Mouse (Mus musculus) CD4-positive helper T cell, adult 2 months (primary cell): Measurements from ENCODE around the gene Clmn.

ENCODE experiments used
- DNase-seq: peaks from one replicate; pipeline ENCODE4 v3.0.0-alpha.2; 2012; ENCODE audit warnings: low read depth, missing footprints, low spot score

Clmn gene

GRCm38 (mm10) chr12:104879577-104879989 lies 14.7 kb upstream of the Clmn start:
- DNase-seq = no peak

GRCm38 (mm10) chr12:104876053-104876452 lies 11.2 kb upstream of the Clmn start:
- no peak for DNase-seq

DNA sequence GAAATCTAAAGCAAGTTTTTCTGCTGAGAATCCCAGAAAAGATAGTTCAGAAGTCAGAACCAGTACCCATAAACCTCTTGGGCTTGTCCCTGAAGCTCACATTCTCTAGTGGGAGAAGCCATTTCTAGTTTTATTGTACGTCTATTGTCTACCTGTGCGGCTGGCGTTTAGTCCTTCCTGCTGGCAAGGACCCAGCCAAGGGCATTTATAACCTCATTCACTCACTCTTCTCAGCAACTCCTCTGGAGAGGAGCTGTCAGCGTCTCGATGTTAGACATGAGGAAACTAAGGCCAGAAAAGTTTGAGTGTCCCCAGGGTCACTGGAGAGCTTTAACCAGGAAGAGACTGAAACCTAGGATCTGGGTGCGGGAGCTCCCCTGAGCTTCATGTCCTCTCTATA lies 7.1 kb upstream of the Clmn start:
- DNase-seq = no peak

DNA sequence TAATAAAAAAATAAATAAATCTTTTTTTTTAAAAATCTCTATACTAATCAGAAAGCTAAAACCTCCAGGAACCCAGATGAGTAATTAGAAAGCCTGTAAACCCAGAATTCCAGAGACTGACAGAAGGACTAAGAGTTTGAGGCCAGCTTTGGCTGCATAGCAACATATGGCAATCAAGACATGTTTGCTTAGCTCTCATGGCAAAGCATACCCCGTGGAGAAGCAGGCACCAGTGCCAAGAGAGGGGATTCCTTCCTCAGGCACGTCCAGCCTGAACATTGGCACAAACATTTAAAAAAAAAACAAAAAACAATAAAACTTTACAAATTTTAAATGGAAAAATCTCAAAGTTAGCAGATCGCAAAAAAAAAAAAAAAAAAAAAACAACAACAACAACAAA lies 4.9 kb upstream of the Clmn start:
- DNase-seq = no peak

DNA sequence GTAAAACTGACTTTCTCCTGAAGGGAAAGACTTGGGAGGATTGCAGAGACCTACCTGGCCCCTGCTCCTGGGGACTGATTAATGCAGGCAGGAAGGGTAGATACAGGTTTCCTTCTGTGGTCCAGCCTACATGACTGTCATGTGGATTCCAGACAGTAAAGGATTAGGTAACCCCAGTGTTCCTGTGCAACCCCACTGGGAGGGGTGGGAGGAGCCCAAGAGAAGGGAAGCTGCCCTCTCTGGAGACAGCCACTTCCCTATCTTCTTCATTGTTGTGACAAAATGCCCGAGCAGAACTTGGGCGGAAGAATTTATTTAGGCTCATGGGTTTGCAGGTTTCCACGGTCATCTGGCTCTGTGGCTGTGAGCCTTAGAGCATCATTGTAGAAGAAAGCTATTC lies 3.6 kb upstream of the Clmn start:
- DNase-seq = no peak

DNA sequence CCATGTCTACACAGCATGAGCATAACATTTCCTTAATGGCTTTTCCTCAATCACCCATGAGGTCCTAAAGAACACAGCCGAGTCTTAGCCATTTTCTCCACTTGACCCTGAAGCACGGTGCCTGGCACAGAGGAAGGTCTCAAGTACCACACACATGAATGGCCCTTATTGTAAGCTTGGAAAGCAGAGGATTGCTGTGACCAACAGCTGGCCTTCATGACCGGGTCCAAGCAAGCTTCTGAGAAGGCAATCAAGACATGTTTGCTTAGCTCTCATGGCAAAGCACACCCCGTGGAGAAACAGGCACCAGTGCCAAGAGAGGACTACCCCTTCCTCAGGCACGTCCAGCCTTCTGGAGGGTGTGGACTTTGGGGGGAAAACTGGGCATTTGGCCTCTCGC lies 3.0 kb upstream of the Clmn start:
- DNase-seq = no peak

- DNase-seq = no peak
Observed at GRCm38 (mm10) chr12:104865166-104865535, 275 bp upstream of the Clmn start.

DNA sequence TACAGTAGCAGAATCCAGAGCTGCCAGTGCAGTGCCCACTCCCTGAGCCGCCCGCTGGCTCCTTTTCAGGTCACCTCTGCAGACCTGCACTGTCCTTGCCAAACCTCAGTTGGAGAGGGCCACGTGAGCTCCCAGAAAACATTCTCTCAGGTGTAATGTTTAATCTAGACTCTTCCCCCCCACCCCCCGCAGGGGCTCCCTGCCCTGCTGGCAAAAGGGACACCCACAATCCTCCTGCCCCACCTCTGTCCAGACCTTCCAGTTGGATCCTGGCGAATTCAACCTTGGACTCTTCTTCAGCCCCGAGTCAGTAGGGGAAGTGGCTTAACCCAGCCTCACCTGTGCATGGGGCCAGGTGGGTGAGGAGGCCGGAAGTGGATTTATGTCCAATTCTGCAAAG lies 1.2 kb downstream of the Clmn start:
- no peak for DNase-seq

DNA sequence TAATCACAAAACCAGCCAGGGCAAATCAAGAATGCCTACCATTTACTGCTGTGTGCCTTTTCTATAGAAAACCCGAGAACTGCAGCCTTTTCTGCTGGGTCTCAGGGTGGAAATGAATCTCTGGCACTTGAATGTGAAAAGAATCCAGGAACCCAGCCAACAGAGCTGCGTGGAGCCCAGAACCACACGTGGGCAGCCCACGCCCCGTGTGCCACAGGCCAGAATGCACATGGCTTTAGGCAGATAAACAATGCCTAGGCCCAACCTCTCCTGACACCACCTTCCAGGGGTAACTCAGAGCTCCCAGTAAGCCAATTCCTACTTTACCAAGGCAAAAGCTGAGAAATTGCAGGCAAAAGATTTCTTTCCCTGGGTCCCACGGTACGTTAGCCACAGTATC lies 5.7 kb downstream of the Clmn start:
- DNase-seq = no peak

- DNase-seq = no peak
Observed at GRCm38 (mm10) chr12:104858732-104859131, 6.1 kb downstream of the Clmn start.

DNA sequence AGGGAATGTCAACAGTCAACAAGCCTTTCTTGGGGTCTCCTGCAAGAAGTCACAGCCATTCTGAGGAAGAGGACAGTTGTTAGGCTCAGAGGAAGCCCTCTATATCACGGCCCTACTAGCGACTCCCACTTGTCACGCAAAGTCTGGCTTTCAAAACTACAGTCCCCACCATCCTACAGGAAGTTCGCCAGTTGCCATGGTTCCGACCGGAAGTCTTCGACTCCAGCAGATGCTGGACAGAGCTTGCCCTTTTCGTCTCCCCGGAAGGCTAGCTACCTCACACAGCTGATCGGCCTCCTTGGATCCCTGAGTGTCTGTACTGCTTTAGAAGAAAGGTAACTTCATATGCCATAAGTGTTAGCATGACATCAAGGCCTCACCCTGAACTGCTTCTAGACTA lies 7.3 kb downstream of the Clmn start:
- no peak for DNase-seq

DNA sequence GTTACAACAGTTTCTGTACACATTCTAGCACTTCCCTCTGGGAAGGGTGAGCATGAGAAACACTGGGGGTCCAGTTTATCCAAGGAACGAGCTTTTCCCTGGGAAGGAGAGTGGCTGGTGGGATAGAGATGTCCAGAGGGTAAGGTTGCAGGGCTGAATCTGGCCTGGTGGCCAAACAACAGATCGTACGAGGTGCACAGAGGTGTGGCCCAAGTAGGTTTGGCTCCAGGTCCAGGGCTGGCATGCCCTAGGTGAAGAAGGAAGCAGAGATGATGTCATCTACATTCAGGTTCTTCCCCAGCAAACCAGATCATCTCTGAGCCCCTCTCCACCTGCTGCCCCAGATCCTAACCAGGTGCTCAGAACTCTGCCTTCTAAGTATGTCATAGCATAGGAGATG lies 8.3 kb downstream of the Clmn start:
- no peak for DNase-seq

- no peak for DNase-seq
Observed at GRCm38 (mm10) chr12:104855548-104855947, 9.3 kb downstream of the Clmn start.

- DNase-seq = no peak
Observed at GRCm38 (mm10) chr12:104854826-104855225, 10.1 kb downstream of the Clmn start.

- DNase-seq = no peak
Observed at GRCm38 (mm10) chr12:104853374-104853773, 11.5 kb downstream of the Clmn start.

GRCm38 (mm10) chr12:104851711-104852508 lies 13.0 kb downstream of the Clmn start:
- no peak for DNase-seq

DNA sequence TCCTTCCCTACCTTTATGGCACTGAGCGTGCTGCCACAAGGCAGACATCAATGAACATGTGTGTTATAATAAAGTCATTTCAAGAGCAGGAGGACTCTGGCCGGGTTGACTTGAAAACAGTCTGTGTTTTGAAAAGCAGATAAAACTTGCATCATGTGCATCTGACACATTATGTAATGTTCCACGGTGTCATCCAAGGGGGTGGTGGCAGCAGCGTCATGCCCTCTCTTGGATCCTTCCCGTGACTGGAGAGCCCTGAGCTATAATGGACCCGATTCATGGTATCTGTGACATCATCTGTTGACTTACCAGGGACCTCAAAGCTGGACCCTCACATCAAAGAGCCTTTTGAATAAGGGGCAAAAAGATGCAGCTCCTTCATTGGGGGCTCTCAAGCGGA lies 14.8 kb downstream of the Clmn start:
- DNase-seq = no peak

- DNase-seq = no peak
Observed at GRCm38 (mm10) chr12:104848667-104849066, 16.2 kb downstream of the Clmn start.

GRCm38 (mm10) chr12:104847227-104847626 lies 17.6 kb downstream of the Clmn start:
- no peak for DNase-seq

GRCm38 (mm10) chr12:104845707-104846106 lies 19.2 kb downstream of the Clmn start:
- no peak for DNase-seq

DNA sequence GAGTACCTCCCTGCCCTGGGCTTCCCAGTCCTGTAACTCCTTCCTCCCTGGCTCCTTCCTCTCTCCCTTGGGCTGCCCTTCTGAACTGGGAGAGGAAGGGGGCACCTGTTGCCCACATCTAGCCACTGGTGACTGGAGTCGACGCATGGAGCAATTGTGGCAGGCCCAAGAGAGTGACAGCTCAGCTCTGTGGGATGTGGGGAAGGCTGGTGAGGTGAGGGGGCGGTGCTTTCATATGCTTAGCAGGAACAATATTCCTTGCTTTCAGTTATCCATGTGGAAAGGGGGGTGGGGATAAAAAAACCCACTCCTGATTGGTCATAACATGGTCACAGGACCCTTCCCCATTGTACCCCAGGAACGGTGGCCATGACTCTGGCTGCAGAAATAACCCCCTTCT lies 19.9 kb downstream of the Clmn start:
- DNase-seq = no peak

DNA sequence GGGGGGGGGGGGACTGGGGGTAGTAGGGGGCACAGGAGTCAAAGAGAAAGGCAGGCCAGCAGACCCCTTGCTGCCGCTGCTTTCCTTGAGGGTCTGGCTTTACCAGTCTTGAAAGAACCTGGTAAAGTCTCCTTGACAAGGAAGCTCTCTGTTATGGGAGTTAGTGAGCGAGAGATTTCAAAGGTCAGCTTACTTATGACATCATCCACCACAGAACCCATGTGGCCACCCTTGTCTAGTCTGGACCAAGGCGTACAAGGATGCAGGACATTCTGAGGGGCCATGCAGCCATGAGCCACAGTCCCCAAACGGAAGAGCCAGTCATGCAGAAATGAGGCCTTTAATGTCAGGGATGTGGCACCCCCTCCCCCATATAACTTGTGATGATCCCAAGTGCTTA lies 20.6 kb downstream of the Clmn start:
- no peak for DNase-seq

DNA sequence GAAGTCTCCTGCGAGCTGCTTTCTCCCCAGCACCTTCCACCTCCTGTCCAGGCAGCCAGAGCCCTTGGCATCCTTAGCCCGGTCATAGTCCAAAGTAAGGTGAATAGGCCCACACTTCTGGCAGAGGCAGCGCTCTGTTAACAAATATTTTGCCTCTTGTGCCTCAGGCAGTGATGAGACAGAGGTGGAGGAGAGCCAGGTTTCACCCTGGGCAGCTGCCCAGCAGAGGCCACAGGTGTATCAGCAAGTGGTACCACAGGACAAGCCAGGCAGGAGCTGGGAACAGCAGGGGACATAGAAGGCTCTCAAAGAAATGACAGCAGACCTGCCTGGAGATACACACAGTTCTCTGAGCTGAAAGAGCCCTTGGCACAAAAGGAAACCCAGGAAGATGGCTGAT lies 23.6 kb downstream of the Clmn start:
- no peak for DNase-seq

DNA sequence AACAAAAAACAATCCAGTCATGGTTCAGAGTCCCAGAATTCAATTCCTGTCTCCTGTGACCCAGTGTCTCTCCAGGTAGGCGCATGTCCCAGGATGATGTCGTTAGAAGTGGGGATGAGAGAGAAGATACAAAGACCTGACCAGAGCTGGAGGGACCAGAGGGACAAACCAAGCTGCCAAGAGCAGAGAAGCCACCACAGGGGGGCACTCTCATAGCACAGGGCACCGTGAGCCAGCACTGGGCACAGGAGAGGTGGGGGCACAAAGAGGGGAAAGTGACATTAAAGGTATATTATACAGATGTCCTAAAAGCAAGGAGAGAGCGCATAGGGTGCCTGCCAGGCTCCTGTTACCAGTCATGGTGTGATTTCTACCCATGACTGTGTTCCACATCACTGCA lies 25.9 kb downstream of the Clmn start:
- no peak for DNase-seq
